Mouse (Mus musculus) kidney, adult 18-20 months (tissue): ENCODE data around the gene Srsf9.

Experiments
- DNase-seq: peaks from one replicate; pipeline ENCODE4 v3.0.0; 2021

The Srsf9 gene

DNA sequence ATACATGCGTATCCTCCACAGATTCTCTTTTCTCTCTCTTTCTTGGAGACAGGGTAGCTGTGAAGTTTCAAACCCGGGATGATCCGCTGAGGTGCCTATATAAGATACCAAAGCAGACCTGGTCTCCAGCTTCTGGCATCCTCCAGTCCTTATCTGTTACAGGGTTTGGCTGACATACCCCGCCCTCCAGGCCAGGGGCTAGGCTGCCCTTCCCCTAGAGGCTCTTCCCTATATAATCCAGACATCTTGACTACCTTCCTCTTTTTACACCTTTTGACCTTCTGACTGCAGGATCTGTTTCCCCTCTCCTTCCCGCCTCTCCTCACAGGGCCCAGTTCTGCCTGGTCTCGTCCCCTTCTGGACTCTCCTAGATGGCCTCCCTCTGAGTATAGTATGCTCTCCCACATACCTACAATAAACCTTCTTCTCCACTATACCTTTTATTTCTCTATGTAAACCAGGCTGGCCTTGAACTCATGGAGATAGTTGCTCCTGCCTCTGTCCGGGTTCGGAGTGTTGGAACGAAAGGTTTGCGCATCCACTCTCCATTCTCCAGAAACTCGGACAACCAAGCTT lies 633 bp upstream of the Srsf9 start:
- DNase-seq = no peak

DNA sequence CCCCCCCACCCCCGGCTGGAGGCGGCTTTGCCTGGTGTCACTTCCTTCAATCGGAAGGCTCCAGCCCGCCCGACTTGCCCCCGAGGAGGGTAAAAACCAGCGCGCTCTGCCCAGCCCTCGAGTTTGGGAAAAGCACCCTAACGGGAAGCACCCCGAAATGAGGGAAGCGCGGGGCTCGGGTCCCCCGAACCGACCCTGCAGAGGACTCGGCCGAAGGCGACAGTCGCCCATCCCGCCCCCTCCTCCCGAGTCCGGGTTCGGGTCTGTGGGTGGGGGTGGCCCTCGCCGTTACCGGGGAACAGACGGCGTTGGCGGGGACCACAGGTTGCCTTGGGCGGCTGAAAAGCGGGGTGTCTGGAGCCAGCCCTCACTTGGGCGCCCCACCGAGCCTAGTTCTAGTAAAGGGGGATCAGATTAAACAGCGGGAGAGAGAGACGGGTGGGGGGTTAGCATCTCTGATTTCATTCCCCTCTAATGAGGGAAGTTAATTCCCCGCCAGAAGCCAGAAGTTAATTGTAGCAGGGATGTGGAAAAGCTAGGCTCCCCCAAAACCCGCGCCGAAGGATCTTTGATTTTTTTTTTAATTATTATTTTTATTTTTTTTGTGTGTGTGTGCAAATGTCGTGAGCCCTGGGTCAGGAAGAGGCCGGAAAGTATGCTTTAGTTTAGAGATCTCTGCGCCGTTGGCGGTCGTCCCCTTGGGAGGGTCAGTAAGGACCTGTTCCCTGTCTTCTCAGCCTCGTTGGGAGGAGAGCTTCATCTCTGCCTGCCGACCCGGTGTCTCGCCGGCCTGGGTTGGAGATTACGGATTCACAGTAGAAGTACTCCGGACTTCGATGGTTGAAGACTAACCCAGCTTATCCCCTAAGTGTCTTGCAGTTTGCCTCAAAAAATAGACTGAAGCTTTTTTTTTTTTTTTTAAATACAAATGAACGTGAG lies 902 bp downstream of the Srsf9 start:
- no peak for DNase-seq

DNA sequence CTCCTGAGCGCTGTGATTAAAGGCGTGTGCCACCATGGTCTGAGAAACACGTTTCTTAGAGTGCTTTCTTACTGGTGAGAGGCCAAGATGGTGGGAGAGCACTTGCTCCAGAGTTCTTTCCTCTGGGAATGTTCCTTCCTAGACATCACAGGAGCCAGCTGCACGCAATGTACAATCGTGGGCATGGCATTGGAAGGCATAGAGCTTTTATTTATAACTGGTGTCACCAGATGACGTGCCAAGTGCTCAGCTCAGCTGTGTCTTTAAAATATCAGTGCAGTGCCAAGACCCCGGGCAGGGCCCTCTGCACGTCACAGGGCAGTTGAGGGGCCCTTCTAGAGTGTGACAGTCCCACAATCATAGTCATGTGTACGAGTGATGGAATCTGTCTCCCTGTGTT lies 4.0 kb downstream of the Srsf9 start:
- no peak for DNase-seq

DNA sequence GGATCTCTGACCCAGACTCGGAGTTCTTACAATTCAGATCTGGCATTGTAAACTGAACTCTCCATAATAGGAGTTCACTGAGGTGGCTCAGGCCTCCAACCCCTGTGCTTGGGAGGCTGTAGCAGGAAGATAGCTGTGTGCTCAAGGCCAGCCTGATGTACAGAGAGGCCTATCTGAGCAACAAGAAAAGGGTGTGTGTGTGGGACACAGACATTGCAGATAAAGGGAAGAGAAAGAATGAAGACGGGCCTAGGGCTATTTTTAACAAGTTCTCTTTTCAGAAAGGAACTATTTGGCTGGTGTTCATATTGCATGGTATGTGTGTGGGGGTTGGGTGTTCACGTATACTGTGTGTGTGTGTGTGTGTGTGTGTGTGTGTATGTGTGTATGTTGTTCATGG lies 6.6 kb downstream of the Srsf9 start:
- DNase-seq = no peak

DNA sequence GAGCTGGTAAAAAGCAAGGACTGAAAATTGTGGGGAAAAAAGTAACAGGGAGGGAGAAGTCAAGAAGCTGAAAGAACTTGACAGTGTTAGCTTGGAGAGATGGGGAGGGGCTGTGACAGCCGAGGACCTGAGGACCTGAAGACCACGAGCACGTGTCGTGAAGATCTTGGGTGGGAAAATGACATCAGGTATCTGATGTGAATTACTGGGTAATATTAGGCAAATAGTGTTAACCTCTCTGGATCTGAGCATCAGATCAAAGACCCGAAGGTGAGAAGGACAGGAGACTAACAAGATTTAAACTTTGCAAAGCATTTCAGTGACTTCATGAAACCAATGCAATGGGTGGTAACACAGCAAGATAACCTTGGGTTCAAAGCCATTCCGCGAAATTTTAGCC lies 13.0 kb downstream of the Srsf9 start:
- no peak for DNase-seq

DNA sequence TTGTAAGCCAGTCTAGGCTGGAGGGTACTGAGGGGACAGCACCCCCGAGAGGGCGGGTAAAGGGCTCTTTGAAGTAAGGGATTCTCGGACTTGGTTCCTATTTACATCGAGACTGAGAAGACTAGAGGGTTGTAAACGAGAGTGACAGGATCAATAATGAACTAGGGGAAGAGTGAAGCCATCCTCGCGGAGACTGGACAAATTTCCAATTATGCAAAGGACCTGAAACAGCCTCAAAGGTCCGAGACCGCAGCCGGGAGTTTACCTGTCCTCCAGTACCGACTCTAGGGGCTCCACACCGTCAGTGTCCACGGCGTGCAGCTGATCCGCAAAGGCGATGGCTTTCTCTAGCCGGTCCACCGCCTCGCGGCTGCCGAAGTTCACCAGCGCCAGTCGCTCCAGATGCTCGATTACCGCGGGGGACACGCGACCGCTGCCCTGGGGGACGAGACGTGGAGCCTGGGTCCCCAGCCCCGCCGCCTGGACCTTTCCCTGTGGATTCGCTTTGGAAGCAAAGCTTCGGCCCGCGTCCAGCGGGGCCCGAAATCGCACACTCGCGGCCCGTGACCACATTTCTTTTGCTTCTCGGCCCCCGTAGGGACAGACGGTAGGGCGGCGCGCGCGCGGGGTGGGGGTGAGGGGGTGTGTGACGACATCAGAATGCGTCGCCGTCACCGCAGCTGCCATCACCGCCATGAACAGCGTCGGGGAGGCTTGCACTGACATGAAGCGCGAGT lies 13.8 kb downstream of the Srsf9 start, which contains the start of the genes Gatc and Triap1:
TSS of gene Gatc (minus strand) at position 602 of the 737 bp plus-strand sequence.
TSS of gene Triap1 (plus strand) at position 649 of the 737 bp plus-strand sequence.
- DNase-seq = peak; percentile 92

DNA sequence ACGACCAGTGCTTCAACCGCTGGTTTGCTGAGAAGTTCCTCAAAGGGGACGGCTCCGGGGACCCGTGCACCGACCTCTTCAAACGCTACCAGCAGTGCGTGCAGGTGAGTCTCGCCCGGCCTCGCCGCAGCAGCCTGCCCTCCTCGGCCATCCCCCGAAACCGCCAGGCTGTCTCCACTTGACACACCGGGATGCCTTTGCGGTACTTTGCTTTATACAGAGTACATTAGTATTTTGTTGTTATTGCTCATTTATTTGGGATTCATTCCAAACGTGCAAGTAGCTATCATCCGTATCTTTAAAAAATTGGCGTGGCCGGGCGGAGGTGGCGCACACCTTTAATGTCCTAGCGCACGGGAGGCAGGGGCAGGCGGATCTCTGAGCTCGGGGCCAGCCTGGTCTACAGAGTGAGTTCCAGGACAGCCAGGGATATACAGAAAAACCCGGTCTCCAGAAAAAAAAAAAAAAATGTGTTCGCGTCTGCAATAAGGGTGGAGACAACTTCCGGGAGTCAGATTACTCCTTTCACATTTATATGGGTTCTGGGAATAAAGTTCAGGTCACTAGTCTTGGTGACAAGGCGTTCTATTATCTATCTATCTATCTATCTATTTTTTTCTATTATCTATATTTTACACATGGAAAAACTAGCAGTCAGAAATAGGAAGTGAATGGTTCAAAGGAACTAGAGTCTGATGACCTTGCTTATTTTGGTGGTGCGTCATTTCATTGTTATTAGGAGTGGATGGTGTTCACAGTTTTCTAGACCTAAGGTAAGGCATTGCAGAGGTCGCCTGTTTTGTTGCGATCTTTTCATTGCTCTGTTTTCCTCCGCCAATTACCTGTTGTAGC lies 14.6 kb downstream of the Srsf9 start:
- no peak for DNase-seq

DNA sequence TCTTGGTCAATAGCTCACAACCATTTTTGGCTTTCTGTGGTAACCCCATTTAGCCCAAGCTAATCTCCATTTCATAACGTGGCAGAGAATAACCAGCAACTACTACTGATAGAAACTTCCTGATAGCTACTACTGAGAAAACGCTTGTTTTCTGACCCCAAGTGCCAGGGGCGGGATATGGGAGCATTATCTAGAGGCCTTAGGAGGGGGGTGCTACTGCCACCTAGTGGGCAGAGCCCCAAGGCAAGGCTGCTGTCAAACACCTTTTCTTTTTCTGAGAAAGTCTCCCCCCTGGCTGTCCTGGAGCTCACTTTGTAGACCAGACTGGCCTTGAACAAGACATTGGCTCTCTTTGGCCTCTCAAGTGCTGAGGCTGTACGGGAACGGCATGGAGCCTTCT lies 20.6 kb downstream of the Srsf9 start:
- peak; percentile 88 for DNase-seq

DNA sequence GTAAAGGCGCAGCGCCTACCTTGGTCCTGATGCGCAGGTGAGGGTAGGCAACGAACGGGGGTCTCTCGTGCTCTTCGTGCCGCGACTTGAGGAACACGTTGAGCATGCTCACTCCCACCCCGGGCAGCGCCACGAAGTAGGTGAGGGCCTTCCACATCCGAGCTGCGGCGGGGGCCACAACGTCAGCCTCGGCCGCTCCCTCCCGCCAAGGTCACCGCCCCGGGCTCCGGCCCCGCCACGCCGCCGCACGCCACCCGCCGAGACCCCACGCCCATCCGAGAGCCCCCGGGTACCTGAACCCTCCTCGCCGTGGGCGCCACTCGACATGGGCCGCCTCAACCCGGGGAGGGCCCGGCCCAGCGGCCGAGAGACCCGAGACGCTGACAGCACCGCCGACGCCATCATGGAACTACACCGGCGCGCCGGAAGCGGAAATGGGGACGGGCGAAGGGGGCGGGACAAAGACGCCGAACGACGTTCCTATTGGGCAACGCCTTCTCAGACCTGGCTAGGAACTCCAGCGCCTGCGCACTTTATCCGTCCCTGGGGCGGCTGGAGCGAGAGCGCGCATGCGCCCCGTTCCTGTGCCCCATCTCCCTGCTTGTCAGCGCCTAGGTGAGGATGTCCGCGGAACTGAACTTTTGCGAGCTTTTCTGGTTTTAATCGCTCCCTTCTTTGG lies 21.7 kb downstream of the Srsf9 start, which contains the start of gene Cox6a1:
TSS of gene Cox6a1 (minus strand) at position 436 of the 679 bp plus-strand sequence.
- peak; percentile 99 for DNase-seq

DNA sequence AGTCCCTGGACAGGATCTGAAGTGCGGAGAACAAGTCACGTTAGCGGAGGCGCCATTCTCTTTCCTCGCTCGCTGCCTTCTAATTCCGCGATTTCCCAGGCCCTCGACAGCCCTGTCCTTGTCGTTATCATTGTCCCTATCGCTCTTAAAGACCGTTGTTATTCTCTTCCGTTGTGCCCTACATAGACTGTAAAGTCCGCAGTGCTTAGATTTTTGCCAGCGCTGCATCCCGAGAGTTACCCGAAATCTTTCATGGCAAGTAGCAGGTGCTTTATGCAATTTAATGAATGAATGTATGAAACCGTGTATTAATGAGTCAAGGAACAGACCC lies 22.2 kb downstream of the Srsf9 start:
- no peak for DNase-seq

DNA sequence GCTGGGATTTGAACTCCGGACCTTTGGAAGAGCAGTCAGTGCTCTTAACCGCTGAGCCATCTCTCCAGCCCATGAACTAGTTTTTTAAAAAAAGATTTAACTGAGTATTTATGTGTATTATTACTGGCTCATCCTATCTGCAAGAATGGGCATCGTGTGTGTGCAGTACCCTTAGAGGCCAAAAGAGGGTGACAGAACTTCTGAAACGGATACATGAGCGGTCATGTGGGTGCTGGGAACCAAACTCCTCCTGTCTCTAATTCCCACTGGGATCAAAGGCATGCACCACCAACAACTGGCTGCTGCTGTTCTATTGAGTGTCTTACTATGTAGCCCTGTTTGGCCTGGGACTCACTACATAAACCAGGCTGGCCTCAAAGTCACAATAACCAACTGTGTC lies 24.4 kb downstream of the Srsf9 start:
- DNase-seq = no peak

DNA sequence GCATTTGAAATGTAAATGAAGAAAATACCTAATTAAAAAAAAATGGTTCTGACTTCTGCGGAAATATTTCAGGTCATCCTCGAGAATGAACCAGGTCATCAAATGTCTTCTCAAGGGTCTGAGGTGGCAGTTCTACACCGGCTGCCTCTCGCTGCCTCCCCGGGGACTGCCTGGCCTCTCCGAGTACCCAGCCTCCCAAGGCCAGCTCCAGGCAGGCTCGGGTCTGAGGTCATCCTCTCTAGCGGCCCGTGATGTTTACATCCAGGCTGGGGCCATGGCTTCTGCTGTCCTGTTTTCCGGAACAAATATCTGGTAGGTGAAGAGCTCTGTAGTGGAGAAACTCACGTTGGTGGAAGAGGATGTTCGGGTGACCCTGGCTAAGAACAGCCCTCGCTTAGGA lies 28.1 kb downstream of the Srsf9 start:
- DNase-seq = no peak

DNA sequence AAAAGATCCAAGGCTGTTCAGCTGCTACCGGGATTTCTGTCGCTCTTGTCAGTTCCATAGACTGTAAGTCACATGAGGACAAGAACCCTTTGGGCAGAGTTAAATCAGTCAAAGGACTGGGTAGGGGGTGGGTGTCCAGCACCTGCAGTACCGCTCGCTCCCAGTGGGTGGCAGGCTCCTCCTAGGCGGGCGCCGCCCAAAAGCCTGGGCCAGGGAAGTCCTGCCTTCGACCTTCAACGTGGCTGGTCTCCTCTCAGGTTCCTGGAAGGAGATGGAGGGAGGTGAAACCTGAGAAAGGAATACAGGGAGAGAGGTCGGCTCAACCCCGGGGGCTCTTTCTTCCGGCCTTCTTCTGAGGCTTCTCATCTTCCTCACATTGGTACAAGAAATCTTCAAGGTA lies 31.9 kb downstream of the Srsf9 start:
- peak; percentile 88 for DNase-seq

DNA sequence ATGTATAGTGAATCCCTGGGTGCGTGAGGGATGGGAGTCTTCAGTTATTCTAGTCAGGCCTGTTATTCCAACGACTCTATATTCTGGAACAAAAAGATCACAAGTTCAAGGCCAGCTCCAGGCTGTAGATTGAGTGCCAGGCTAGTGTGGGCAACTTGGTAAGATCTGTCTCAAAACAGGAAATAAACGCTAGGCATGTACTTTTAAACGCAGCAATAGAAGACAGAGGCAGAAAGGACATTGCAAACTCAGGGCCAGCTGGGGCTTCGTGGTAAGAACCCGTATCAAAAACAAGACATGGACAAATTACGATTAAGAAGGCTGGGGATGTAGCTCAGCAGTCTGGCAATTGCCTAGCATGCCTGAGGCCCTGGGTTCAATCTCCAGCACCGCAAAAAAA lies 32.5 kb downstream of the Srsf9 start:
- no peak for DNase-seq

DNA sequence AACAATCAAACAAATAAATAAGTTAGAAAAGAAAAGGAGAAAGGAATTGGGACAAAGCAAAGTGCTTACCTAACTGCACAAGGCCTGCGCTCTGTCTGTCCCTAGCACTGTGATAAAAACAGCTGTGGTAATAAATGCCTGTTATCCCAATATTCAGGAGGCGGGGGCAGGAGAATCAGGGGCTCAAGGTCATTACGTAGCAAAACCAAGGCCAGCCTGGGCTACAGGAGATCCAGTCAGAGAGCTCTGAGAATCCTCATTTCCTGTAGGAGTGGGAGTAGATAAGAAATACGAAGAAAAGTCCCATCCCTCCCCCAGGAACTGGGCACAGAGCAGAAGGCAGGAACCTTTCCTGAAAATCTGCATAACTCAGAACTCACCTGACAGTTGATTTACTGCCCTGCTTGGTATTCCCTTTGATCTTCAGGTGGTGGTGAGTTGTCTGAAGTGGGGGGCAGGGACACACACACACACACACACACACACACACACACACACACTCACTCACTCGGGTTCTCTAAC lies 32.9 kb downstream of the Srsf9 start:
- no peak for DNase-seq

DNA sequence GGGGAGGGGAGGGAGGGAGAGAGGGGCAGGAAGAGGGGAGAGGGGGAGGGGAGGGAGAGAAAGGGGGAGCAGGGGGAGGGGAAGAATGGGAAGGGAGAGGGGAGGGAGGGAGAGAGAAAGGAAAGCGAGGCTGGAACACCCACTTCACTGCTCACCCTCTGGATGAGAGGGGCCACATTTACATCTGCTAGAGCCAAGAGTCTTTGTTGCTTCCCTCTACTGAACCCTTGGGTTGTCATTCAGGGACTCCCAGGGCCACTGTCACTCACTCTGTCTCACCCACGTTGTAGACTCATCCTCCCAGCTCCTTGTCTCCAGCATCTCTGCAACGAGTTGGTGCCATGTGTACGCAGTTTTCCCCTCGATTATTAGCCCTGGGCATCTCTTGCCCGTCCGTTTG lies 35.2 kb downstream of the Srsf9 start:
- no peak for DNase-seq

DNA sequence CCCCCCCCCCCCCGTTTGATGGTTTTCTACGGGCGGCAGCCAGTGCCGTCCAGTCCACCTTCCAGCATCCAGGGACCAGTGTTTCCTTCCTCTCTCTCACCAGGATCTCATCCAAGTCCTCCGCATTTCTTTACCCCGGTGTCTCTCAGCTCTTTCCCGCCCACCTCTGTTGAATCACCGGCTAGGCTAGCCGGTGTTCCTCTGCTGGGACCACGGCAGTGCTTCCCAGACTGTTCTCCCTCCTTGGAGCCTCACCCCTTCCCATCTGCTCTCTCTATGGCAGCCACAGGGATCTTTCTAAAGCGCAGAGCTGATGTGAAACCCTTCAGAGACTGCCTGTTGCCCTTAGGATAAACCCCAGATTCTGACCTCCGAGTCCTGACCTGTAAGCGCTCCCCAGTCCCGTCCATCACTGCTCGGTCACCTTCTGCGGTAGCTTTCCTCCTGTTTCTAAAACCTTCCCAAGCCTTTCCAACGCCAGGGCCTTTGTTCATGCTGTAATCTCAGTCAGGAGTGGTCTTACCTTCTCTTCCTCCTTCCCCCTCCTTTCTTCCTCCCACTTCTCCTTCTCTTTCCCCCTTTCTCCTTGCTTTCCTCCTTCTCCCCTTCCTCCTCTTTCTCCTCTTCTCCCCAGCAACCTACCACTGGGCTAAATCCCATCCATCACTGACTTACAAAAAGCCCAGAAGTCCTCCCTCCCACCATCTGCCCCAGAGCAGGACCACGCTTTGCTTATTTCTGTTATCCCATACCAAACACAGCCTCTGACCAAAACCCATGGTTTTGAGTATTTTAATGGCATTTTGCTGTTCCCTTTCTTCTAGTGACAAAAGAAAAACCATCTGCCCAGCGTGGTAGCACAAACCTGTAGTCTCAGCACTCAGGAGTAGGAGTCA lies 36.1 kb downstream of the Srsf9 start:
- no peak for DNase-seq

DNA sequence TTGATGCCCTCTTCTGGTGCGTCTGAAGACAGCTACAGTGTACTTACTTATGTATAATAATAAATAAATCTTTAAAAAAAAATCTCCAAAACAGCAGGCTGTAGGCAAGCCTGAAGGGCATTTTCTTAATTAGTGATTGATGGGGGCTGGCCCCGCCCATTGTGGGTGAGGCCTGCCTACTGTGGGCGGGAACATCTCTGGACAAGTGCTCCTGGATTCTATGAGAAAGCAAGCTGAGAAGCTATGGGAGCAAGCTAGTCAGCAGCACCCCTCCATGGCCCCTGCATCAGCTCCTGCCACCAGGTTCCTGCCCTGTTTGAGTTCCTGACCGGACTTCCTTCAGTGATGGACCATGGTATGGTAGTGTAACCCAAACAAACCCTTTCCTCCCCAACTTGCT lies 37.8 kb downstream of the Srsf9 start:
- no peak for DNase-seq

DNA sequence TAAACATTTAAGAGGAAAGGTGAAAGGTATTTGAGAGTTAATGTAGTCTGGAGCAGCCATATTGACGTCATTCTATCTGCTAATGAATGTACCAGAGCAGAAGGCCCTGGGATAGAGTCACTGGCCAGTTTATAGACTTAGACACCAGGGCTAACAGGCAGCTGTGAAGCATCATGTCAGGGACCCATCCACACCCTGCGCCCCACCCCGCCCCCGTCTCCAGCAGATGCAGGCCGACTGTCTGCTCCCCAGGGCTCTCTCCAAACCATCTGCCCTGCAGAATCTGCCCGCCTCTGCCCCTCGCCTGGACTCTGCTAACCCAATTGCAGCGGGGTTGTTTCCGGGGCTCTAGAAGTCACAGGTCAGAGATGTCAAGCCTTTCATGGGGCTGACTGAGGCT lies 44.8 kb downstream of the Srsf9 start:
- no peak for DNase-seq

DNA sequence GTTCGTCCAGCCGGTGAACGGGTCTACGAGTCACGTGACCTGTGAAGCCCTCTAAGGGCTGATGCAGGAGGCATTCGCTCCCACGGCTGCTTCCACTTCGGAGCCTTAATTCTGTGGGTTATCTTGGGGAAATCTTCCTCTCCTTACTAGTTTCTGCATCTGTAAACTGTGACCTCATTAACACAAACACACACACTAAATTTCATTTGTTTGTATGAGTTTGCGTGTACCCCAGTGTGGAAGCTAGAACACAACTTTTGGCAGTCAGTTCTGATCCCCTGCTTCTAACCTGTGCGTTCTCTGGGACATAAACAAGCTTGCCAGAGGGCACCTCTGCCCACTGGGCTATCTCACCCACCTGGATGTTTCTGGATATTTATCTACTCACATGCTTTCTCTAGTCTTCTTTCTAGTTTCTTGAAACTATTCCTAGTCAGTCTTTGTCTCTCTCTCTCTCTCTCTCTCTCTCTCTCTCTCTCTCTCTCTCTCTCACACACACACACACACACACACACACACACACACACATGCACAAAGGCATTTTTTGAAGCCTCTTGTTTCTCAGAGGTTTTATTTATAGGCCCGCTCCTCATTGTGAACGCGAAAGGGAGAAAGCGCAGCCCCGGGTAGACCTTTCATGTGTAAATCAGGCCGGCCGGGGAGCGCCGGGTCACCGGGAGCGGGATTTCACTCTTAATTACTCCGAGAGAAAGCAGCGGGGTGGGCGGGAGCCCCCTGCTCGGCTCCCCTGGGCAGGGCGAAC lies 46.6 kb downstream of the Srsf9 start:
- no peak for DNase-seq
